Mouse (Mus musculus): ENCODE measurements around the gene Cox8c.

Cox8c gene

GRCm38 (mm10) chr12:102899091-102899490 lies at the start of gene Cox8c:
Cox8c (plus strand) TSS chr12:102899316.
- in situ Hi-C loops (cut with MboI, MseI), result no loop called here

- in situ Hi-C loops (cut with MboI, MseI), result no loop called here
Measured at GRCm38 (mm10) chr12:102860806-102861205, 38.3 kb upstream of the Cox8c start.

- in situ Hi-C loops (cut with MboI, MseI), result no loop called here
Measured at GRCm38 (mm10) chr12:102869802-102870201, 29.3 kb upstream of the Cox8c start.

GRCm38 (mm10) chr12:102870527-102870926 lies 28.6 kb upstream of the Cox8c start:
- in situ Hi-C loops (cut with MboI, MseI), result no loop called here

- in situ Hi-C loops (cut with MboI, MseI), result loop anchor here in 1 of 2 experiments (5.0 kb wide), 2 partner anchors 110 to 460 kb away; no protein-coding TSS in a partner anchor
Measured at GRCm38 (mm10) chr12:102877301-102878030, 21.6 kb upstream of the Cox8c start.

- in situ Hi-C loops (cut with MboI, MseI), result loop anchor here in 1 of 2 experiments (5.0 kb wide), 2 partner anchors 111 to 459 kb away; no protein-coding TSS in a partner anchor
Measured at GRCm38 (mm10) chr12:102878031-102878823, 20.9 kb upstream of the Cox8c start, which contains the start of gene Btbd7. Btbd7 (minus strand) TSS chr12:102878471.

- in situ Hi-C loops (cut with MboI, MseI), result loop anchor here in 1 of 2 experiments (5.0 kb wide), 2 partner anchors 112 to 458 kb away; no protein-coding TSS in a partner anchor
Measured at GRCm38 (mm10) chr12:102878901-102879300, 20.2 kb upstream of the Cox8c start.

GRCm38 (mm10) chr12:102885735-102886134 lies 13.4 kb upstream of the Cox8c start:
- in situ Hi-C loops (cut with MboI, MseI), result no loop called here

- in situ Hi-C loops (cut with MboI, MseI), result no loop called here
Measured at GRCm38 (mm10) chr12:102887366-102887765, 11.8 kb upstream of the Cox8c start.

- in situ Hi-C loops (cut with MboI, MseI), result no loop called here
Measured at GRCm38 (mm10) chr12:102888568-102888967, 10.5 kb upstream of the Cox8c start.

- in situ Hi-C loops (cut with MboI, MseI), result no loop called here
Measured at GRCm38 (mm10) chr12:102908191-102908590, 9.1 kb downstream of the Cox8c start.

GRCm38 (mm10) chr12:102916073-102916472 lies 17.0 kb downstream of the Cox8c start:
- in situ Hi-C loops (cut with MboI, MseI), result loop anchor here in 1 of 2 experiments (5.0 to 10.0 kb wide), 2 partner anchors 81 to 1989 kb away; no protein-coding TSS in a partner anchor

- in situ Hi-C loops (cut with MboI, MseI), result no loop called here
Measured at GRCm38 (mm10) chr12:102929764-102930163, 30.6 kb downstream of the Cox8c start.

GRCm38 (mm10) chr12:102930335-102930734 lies 31.2 kb downstream of the Cox8c start:
- in situ Hi-C loops (cut with MboI, MseI), result no loop called here

- in situ Hi-C loops (cut with MboI, MseI), result no loop called here
Measured at GRCm38 (mm10) chr12:102930789-102931188, 31.7 kb downstream of the Cox8c start.

- in situ Hi-C loops (cut with MboI, MseI), result no loop called here
Measured at GRCm38 (mm10) chr12:102935892-102936291, 36.8 kb downstream of the Cox8c start.

- in situ Hi-C loops (cut with MboI, MseI), result loop anchor here in 1 of 2 experiments (10.0 kb wide), 1 partner anchor 401 kb away; no protein-coding TSS in a partner anchor
Measured at GRCm38 (mm10) chr12:102945571-102945970, 46.5 kb downstream of the Cox8c start.

- in situ Hi-C loops (cut with MboI, MseI), result loop anchor here in 1 of 2 experiments (10.0 kb wide), 1 partner anchor 403 kb away; no protein-coding TSS in a partner anchor
Measured at GRCm38 (mm10) chr12:102947826-102948225, 48.7 kb downstream of the Cox8c start.

- in situ Hi-C loops (cut with MboI, MseI), result loop anchor here in 1 of 2 experiments (10.0 kb wide), 1 partner anchor 404 kb away; no protein-coding TSS in a partner anchor
Measured at GRCm38 (mm10) chr12:102948778-102949394, 49.8 kb downstream of the Cox8c start, which contains the start of gene Unc79. Unc79 (plus strand) TSS chr12:102948859.

GRCm38 (mm10) chr12:102949395-102950208 lies 50.5 kb downstream of the Cox8c start:
- in situ Hi-C loops (cut with MboI, MseI), result loop anchor here in 1 of 2 experiments (10.0 kb wide), 1 partner anchor 405 kb away; no protein-coding TSS in a partner anchor

All from T-helper 17 cell (primary cell).